Mouse (Mus musculus): ENCODE data around the gene Gm20738. TPM values are rescaled to one million over a fixed set of nuclear protein-coding genes. Genes with fewer than 3 reads are reported as not detected.

Gene Gm20738
- not detected in 2 replicates for polyA plus RNA-seq (2012; rRNA removed)

GRCm38 (mm10) chrY:37957511-37957910 lies at the start of gene Gm20738:
Gm20738 (plus strand) TSS chrY:37957811.

All from central nervous system, embryonic 11.5 days (tissue).